ENCODE assay signal across 16 mouse cellular contexts in genomic region chr8:73706857-73707256, GRCm38 (mm10).
"Had no signal": no experiment of that assay in that cellular context is flagged by ENCODE, and none has a peak within 500 bp of the region (broad histone marks: within the 10 kb centered on the region; RNA-seq: fewer than 3 reads in every experiment).

No protein-coding gene starts in this region.

- H3K27me3 ChIP-seq: neural tube, embryonic 13.5 days; neural tube, embryonic 15.5 days; stomach, embryonic 15.5 days had no signal

- H3K4me3 ChIP-seq: neural tube, embryonic 13.5 days; neural tube, embryonic 15.5 days; stomach, embryonic 15.5 days had no signal

- H3K27ac ChIP-seq: neural tube, embryonic 13.5 days; neural tube, embryonic 15.5 days; stomach, embryonic 15.5 days; stomach, postnatal 0 days had no signal

- H3K4me1 ChIP-seq: neural tube, embryonic 13.5 days; neural tube, embryonic 15.5 days; stomach, embryonic 15.5 days had no signal

- H3K9ac ChIP-seq: neural tube, embryonic 13.5 days; neural tube, embryonic 15.5 days; stomach, embryonic 15.5 days had no signal

- H3K9me3 ChIP-seq: neural tube, embryonic 13.5 days; neural tube, embryonic 15.5 days; stomach, embryonic 15.5 days had no signal

- H3K4me2 ChIP-seq: neural tube, embryonic 13.5 days; neural tube, embryonic 15.5 days; stomach, embryonic 15.5 days had no signal

- DNase-seq: retina, postnatal 1 day; right cerebral cortex, adult 18-20 months; right cerebral cortex, postnatal 14 days; right cerebral cortex, postnatal 25 days; right cerebral cortex, postnatal 4 days; spleen, adult 18-20 months; thymus, adult 18-20 months; thymus, adult 2 months; thymus, postnatal 14 days; thymus, postnatal 25 days; thymus, postnatal 36 days; thymus, postnatal 4 days had no signal

- H3K36me3 ChIP-seq: neural tube, embryonic 13.5 days; neural tube, embryonic 15.5 days; stomach, embryonic 15.5 days had no signal
